Mouse (Mus musculus) myocyte (in vitro differentiated cells): ENCODE data around the gene Ifnab.

Experiments used
- CEBPB ChIP-seq: IDR thresholded peaks from 2 replicates; pipeline ENCODE4 v1.6.1; 2011; ENCODE audit warnings: mild to moderate bottlenecking, moderate library complexity; ENCODE audit not compliant: poor library complexity, insufficient read depth, severe bottlenecking
- E2F4 ChIP-seq: IDR thresholded peaks from one replicate; pipeline ENCODE4 v1.6.1; 2011; ENCODE audit warnings: mild to moderate bottlenecking, control low read depth, moderate library complexity; ENCODE audit not compliant: insufficient read depth
- POLR2A ChIP-seq: IDR thresholded peaks from one replicate; pipeline ENCODE4 v1.6.1; 2011; ENCODE audit warnings: low read depth, mild to moderate bottlenecking, control low read depth, moderate library complexity; ENCODE audit not compliant: insufficient read length

DNA sequence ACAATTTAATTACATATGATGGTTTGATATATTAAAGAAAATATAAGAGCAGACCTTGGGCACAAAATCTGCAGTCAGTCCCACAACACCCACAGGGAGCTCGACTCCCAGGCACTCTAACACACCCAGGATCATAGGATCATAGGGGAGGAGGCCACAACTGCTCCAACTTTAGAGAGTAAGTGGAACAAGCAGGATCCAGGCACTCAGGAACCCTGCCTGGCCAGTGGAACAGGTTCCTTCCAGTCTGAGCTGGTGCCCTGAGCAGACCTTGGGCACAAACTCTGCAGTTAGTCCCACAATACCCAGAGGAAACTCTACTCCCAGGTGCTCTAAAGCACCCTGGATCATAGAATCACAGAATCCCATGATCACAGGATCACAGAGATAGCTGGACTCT, 35.7 kb downstream of the Ifnab start:
- TF ChIP-seq POLR2A (no peak), CEBPB (no peak), E2F4 (no peak)
